Mouse (Mus musculus) adrenal gland, adult 18-20 months (tissue): ENCODE results near the gene Pbx1. TPM values are rescaled to one million over a fixed set of nuclear protein-coding genes. Genes with fewer than 3 reads are reported as not detected.

Experiments used
- DNase-seq, 2 experiments: peaks; one replicate each; pipeline ENCODE4 v3.0.0; 2021 to 2022; ENCODE audit warnings: low spot score in 2 of 2
- total RNA-seq, 2 experiments: library from RNA; stranded (reverse); gene quantifications; 1 replicate in 1 of 2; 2 replicates in 1 of 2; pipeline ENCODE4 v1.2.3; 2021

Gene Pbx1
- total RNA-seq, 2 experiments from 2014 or later, result 143 to 202 TPM

GRCm38 (mm10) chr1:168426900-168427299 is 5.2 kb downstream of the Pbx1 start:
- DNase-seq, result no peak

- DNase-seq, result no peak
Observed at GRCm38 (mm10) chr1:168426281-168426680, 5.8 kb downstream of the Pbx1 start.

- DNase-seq, result no peak
Observed at GRCm38 (mm10) chr1:168425017-168425705, 6.9 kb downstream of the Pbx1 start.

- no peak for DNase-seq
Observed at GRCm38 (mm10) chr1:168423389-168423930, 8.6 kb downstream of the Pbx1 start.

- no peak for DNase-seq
Observed at GRCm38 (mm10) chr1:168418903-168419302, 13.2 kb downstream of the Pbx1 start.

GRCm38 (mm10) chr1:168417626-168418025 is 14.4 kb downstream of the Pbx1 start:
- DNase-seq, result no peak

- no peak for DNase-seq
Observed at GRCm38 (mm10) chr1:168416729-168417437, 15.2 kb downstream of the Pbx1 start.

- DNase-seq, result no peak
Observed at GRCm38 (mm10) chr1:168410611-168411010, 21.5 kb downstream of the Pbx1 start.

GRCm38 (mm10) chr1:168410054-168410453 is 22.0 kb downstream of the Pbx1 start:
- DNase-seq, result no peak

- no peak for DNase-seq
Observed at GRCm38 (mm10) chr1:168408757-168409156, 23.3 kb downstream of the Pbx1 start.

- no peak for DNase-seq
Observed at GRCm38 (mm10) chr1:168407958-168408357, 24.1 kb downstream of the Pbx1 start.

GRCm38 (mm10) chr1:168406291-168406675 is 25.8 kb downstream of the Pbx1 start:
- no peak for DNase-seq

- no peak for DNase-seq
Observed at GRCm38 (mm10) chr1:168405645-168406290, 26.3 kb downstream of the Pbx1 start.

GRCm38 (mm10) chr1:168403529-168403928 is 28.5 kb downstream of the Pbx1 start:
- no peak for DNase-seq

- no peak for DNase-seq
Observed at GRCm38 (mm10) chr1:168402683-168403082, 29.4 kb downstream of the Pbx1 start.

- no peak for DNase-seq
Observed at GRCm38 (mm10) chr1:168395523-168396159, 36.4 kb downstream of the Pbx1 start.

GRCm38 (mm10) chr1:168394535-168394934 is 37.5 kb downstream of the Pbx1 start:
- no peak for DNase-seq

- DNase-seq, result no peak
Observed at GRCm38 (mm10) chr1:168393456-168393855, 38.6 kb downstream of the Pbx1 start.

GRCm38 (mm10) chr1:168392500-168392853 is 39.6 kb downstream of the Pbx1 start:
- DNase-seq, result no peak

- DNase-seq, result no peak
Observed at GRCm38 (mm10) chr1:168391617-168392499, 40.2 kb downstream of the Pbx1 start.
